Mouse (Mus musculus) right cerebral cortex, postnatal 4 days (tissue): ENCODE measurements around the gene 1700015F17Rik.

Experiments
- DNase-seq: peaks from one replicate; pipeline ENCODE4 v3.0.0-alpha.2; 2022

Gene 1700015F17Rik

DNA sequence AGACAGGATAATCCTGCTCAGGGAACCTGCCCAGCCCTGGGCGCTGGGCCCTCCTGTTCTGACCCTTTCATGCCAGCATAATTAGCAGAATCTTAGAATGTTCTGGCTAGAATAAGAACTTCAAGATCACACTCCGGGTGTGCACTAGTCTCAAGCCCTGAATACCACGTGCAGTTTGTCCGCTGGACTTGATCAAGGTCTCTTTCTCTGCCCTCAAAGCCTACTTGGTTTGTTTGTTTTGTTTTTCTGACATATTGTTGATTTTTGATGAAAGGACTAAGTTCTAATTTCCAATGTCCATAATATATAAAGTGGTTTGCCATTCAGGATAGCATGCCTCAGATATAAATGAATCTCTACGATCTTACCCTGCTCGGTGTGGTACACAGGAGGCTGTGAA lies at the start of gene 1700015F17Rik:
Gene 1700015F17Rik, minus strand, starts transcription at position 101 of the 400 bp plus-strand sequence.
- no peak for DNase-seq

DNA sequence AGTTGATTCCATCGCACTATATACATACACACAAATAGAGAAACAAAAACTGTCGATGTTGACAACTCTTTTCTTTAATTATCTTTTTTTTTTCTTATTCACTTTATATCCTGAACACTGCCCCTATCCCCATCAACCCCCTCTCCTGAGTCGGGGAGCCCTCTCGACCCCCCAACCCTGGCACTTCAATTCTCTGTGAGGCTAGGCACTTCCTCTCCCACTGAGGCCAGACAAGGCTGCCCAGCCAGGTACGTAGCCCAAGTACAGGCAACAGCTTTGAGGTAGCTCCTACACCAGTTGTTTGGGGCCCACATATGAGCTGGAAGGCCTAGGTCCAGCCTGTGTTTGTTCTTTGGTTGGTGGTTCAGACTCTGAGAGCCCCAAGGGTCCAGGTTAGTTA lies 36.5 kb upstream of the 1700015F17Rik start:
- DNase-seq = no peak

DNA sequence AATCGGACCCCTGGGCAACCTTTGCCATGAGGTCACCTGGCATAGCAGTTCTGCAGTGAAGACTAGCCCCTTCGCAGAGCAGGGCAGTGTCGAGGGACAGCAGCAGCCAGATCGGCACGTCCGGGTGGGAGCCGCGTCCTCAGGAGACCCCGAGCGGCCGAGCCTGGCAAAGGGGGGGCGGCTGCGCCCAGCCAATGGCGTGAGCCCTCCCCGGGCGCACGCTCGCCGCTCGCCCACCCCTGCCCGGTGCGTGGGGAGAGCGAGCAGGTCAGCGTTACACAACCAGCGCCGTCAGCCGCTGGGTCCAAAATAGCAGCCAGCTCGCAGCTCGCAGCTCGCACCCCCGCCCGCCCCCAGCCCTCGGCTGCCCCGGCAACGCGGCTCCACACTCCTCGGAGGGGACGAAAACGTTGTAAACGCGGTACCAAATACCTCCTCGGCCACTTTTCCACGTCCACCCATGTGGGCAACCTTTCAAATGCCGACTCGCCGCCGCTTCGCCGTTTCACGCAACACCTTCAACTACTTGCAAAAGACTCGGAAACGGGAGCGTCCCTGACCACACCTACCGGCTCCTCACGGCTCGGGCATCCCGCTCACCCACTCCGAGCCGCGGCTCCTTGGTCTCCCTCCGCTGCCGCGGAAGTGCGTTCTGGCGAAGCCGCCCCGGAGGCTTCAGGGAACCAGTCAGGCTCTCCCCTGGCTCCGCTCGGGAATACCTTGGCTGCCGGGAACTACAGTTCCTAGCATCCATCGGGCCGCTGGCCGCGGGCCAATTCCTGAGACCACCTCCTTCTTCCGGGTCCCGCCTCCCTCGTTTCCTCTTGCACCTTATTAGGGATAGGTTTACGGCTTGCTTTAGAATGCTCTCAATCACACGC lies 35.5 kb upstream of the 1700015F17Rik start, which contains the start of gene Cldn12:
Gene Cldn12, minus strand, starts transcription at position 763 of the 881 bp plus-strand sequence.
- peak; percentile 99 for DNase-seq

GRCm38 (mm10) chr5:5511401-5511800 lies 32.5 kb upstream of the 1700015F17Rik start:
- DNase-seq = no peak

- no peak for DNase-seq
These were observed 32.0 kb upstream of the 1700015F17Rik start for GRCm38 (mm10) chr5:5510989-5511388.

DNA sequence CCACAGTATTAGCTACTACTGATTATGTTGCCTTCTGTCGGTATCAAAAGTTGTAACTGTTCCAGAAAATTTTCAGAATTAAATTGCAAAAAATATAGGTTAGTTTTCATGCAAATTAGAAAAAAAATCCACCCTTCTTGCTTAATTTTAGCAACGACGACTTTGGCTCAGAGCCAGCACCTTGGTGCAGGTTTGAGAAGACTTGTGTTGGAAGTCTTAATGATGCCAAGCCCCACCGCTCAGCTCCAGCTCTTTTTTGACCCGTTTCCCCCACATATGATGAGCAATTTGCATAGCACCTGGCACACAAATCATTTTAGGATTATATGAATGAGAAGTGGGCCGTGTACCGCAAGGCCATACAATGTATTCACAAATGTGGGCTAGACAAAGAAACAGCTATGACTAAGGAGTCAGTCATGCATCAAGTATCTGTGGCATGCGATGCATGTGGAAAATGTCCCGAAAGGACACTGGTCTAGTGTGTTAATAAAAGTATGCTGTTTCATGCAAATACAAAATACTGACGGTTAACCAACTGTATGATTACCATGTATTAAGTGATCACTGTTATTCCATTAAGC lies 31.5 kb upstream of the 1700015F17Rik start:
- DNase-seq = peak; percentile 50

DNA sequence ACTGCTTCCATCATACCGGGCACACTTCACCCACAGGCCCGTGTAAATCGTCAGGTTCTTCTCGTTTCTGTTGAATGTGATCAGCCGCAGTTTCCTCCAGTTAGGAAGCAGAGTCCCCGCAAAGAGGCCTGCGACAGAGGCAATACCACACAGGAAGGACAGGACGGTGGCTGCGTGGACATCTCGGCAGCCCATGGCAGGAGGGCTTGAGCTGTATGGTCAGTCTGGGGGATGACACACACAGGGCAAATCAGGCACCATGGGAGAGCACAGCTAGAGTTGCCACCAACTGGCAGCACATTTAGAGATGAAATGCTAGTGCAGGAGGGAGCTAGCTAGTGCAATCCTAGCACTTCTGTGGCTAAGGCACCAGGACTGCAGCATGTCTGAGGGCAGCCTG lies 29.3 kb upstream of the 1700015F17Rik start:
- no peak for DNase-seq

- DNase-seq = peak; percentile 66
These were observed 28.8 kb upstream of the 1700015F17Rik start for GRCm38 (mm10) chr5:5507701-5508225.

GRCm38 (mm10) chr5:5504456-5504855 lies 25.5 kb upstream of the 1700015F17Rik start:
- DNase-seq = no peak

DNA sequence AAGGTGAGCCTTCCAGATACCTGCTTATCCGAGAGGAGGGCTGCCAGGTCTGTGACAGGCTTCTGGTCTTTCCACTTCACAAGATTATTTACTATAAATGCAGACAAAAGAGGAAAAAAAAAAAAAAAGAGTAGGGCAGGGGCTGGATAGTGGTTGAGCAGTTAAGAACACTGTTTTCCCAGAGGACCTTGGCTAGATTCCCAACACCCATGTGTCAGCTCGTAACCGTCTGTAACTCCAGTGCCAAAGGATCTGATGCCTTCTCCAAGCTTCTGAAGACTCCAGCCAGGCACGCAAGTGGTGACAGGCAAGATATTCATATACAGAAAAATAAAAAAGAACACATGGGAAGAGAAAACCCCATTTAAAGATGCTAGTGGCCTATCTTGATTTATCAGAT lies 24.4 kb upstream of the 1700015F17Rik start:
- no peak for DNase-seq

DNA sequence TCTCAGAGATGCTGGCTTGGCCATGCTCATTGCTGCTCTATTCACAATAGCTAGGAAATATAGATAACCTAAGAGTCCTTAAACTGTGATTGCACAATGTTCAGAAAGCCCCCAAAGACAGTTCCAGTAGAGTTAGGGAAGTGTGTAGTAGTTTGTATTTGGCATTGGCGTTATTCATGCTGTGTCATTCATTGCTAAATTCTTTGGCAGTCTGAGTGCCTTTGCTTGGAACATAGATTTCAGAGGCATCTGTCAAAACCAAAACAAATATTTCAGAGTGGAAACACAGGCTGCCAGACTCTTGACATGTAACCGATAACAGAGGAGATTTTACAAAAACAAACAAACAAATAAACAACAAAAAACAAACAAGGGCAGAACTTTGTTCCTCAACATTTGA lies 22.6 kb upstream of the 1700015F17Rik start:
- no peak for DNase-seq

DNA sequence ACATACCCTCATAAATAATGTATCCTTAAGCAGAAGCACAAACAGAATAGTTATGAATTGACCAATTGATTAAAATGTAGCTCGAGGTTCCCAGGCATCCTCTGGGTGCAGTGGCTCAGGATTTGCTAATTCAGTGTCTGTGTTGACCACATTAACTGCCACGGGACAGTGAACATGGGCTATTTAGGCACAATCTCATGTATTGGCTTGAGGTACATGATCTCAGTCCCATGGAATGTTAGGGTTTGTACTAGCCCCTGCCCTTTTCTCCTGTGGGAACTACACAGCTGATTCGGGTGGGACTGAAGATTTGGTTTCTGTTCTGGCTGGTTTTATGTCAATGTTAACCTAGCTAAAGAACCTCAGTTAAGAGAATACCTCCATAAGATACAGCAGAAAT lies 17.4 kb upstream of the 1700015F17Rik start:
- no peak for DNase-seq

- no peak for DNase-seq
These were observed 16.1 kb upstream of the 1700015F17Rik start for GRCm38 (mm10) chr5:5495042-5495441.

GRCm38 (mm10) chr5:5494269-5495005 lies 15.5 kb upstream of the 1700015F17Rik start:
- no peak for DNase-seq

GRCm38 (mm10) chr5:5492163-5492562 lies 13.2 kb upstream of the 1700015F17Rik start:
- no peak for DNase-seq

GRCm38 (mm10) chr5:5486071-5486470 lies 7.1 kb upstream of the 1700015F17Rik start:
- no peak for DNase-seq

DNA sequence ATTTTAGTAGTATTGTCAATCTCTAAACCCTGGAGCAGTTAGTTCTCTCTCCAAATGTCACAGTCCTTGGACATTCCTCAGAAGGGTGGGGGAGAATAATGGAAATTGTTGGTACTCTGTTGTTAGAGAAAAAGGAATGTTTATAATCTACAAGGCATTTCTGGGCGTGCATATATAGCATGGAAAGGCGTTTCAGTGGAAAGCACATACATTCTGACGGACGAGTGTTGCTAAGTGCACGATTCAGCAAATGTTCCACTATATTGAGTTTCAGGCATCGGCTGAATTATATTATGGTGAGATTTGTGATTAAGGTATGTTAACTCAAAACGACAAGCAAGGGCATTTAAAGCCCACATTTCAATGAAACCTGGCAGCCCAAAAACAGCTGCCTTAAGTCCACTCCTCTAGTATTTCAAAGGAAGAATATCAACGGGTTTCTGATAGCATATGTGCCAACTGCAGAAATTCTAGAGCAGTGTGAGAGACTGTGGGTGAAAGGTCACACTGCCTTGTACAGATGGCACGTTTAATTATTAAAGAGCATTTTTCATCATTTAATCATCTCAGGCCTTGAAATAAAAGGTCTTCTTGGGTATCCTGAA lies 4.4 kb upstream of the 1700015F17Rik start:
- no peak for DNase-seq

DNA sequence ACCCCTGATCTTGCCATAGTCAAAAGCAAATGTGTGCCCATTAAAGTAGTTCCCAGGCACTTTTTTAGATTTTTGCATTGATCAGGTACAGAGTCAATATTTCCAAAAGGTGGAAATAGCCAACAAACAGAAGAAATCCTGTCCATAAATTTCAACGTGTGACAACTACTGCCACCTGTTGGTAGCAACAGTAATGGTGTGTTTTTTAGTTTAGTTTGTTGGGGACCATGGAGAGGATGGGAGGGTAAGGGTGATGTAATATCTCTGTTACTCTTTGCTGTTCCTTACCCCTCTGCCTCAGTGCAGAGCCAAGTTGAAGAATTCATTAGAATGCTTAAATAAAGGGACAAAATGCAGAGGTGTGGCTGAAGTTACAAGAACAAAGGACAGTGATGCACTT lies 2.7 kb upstream of the 1700015F17Rik start:
- no peak for DNase-seq

- DNase-seq = no peak
These were observed 2.8 kb downstream of the 1700015F17Rik start for GRCm38 (mm10) chr5:5476133-5476532.

GRCm38 (mm10) chr5:5465256-5465655 lies 13.7 kb downstream of the 1700015F17Rik start:
- no peak for DNase-seq

DNA sequence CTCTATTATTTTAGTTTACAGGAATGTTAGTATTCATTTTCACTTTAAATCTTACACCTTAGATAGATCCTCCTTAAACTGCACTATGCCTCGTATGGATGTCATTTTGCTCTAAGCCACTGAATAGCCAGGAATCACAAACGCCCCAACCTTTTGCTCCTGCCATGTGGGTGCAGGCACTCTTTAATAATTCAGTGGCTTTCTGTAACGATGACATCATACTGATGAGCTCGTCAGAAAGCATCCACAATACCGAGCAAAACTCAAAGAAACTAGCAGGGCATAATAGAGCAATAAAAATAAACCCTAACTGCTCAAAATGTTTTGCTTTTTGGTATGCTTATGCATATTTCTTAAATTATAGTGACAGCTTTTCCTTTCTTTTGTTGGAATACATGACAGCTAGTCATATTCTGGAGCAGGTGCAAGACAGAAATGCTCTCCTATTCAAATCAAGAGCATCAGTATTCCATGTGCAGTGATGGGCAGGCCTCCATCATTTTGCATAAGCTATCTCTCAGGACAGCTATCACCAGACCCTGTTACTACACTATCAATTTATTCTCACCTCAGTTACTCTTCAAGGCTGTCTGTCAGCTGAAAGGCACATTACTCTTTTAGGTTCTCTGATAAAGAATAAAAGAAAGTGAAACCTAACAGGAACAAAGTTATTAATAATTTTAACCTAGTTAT lies 47.1 kb downstream of the 1700015F17Rik start:
- no peak for DNase-seq

- no peak for DNase-seq
These were observed 55.2 kb downstream of the 1700015F17Rik start for GRCm38 (mm10) chr5:5423723-5424171.
